Mouse (Mus musculus) MEL (cell line): ENCODE measurements around the gene Galnt9. TPM values are rescaled to one million over a fixed set of nuclear protein-coding genes. Genes with fewer than 3 reads are reported as not detected.

Source experiments
- DNase-seq: peaks from one replicate; pipeline ENCODE4 v3.0.0; 2011; ENCODE audit warnings: low read depth, low spot score
- H3K27ac ChIP-seq: 2 replicates; pipeline ENCODE4 v1.5.1; 2012; ENCODE audit warnings: low read depth, mild to moderate bottlenecking, control low read depth, low read length, moderate library complexity; ENCODE audit not compliant: control insufficient read depth
- H3K27me3 ChIP-seq, 2 experiments: fragments of 150-350 bp in 1 of 2; sonication (generic) in 1 of 2; 2 replicates each; pipeline ENCODE4 v1.6.1; 2012; ENCODE audit warnings: low read length in 2 of 2, mild to moderate bottlenecking in 2 of 2, improper control_type of control experiment in 1 of 2, moderate library complexity in 1 of 2; ENCODE audit not compliant: insufficient read depth in 2 of 2, control insufficient read depth in 1 of 2
- H3K36me3 ChIP-seq, 2 experiments: 2 replicates each; pipeline ENCODE4 v1.6.1; 2012 to 2014; ENCODE audit warnings: low read length in 2 of 2, improper control_type of control experiment in 1 of 2, inconsistent platforms in 1 of 2, mild to moderate bottlenecking in 1 of 2; ENCODE audit not compliant: insufficient read depth in 2 of 2, control insufficient read depth in 1 of 2
- H3K4me1 ChIP-seq, 2 experiments: fragments of 150-350 bp in 1 of 2; sonication (generic) in 1 of 2; 2 replicates each; pipeline ENCODE4 v1.6.1; 2012; ENCODE audit warnings: low read length in 2 of 2, improper control_type of control experiment in 1 of 2, mild to moderate bottlenecking in 1 of 2; ENCODE audit not compliant: insufficient read depth in 2 of 2, control insufficient read depth in 1 of 2
- H3K4me3 ChIP-seq, 2 experiments: fragments of 150-350 bp in 1 of 2; sonication (generic) in 1 of 2; 2 replicates each; pipeline ENCODE4 v1.5.1; 2012; ENCODE audit warnings: low read depth in 2 of 2, low read length in 2 of 2, mild to moderate bottlenecking in 2 of 2, moderate library complexity in 2 of 2, control low read depth in 1 of 2, improper control_type of control experiment in 1 of 2; ENCODE audit not compliant: control insufficient read depth in 1 of 2, insufficient read depth in 1 of 2
- H3K79me2 ChIP-seq: 2 replicates; pipeline ENCODE4 v1.6.1; 2012; ENCODE audit warnings: mild to moderate bottlenecking, low read length, moderate library complexity; ENCODE audit not compliant: control insufficient read depth, poor library complexity, insufficient read depth
- H3K9ac ChIP-seq: 2 replicates; pipeline ENCODE4 v1.6.1; 2012; ENCODE audit warnings: low read depth, mild to moderate bottlenecking, control low read depth, low read length, moderate library complexity; ENCODE audit not compliant: control insufficient read depth, poor library complexity, severe bottlenecking
- H3K9me3 ChIP-seq: fragments of 150-350 bp; sonication (generic); replicated peaks from 2 replicates; pipeline ENCODE4 v1.6.1; 2012; ENCODE audit warnings: mild to moderate bottlenecking, low read length, improper control_type of control experiment, moderate library complexity; ENCODE audit not compliant: insufficient read depth
- CHD2 ChIP-seq: IDR thresholded peaks from 2 replicates; pipeline ENCODE4 v1.6.1; 2011; ENCODE audit warnings: low read length, improper control_type of control experiment
- ELF1 ChIP-seq: IDR thresholded peaks from 2 replicates; pipeline ENCODE4 v1.6.1; 2014; ENCODE audit warnings: low read depth, mild to moderate bottlenecking, inconsistent platforms, low read length, improper control_type of control experiment, moderate library complexity
- EP300 ChIP-seq, 2 experiments: IDR thresholded peaks; 2 replicates each; pipeline ENCODE4 v1.6.1; 2011; ENCODE audit warnings: improper control_type of control experiment in 2 of 2, low read length in 2 of 2, low read depth in 1 of 2, mild to moderate bottlenecking in 1 of 2
- ETS1 ChIP-seq: IDR thresholded peaks from 2 replicates; pipeline ENCODE4 v1.6.1; 2012; ENCODE audit warnings: low read depth, mild to moderate bottlenecking, inconsistent platforms, low read length, improper control_type of control experiment, moderate library complexity
- GATA1 ChIP-seq: IDR thresholded peaks from 2 replicates; pipeline ENCODE4 v1.6.1; 2011; ENCODE audit warnings: low read depth, low read length, improper control_type of control experiment
- MAFK ChIP-seq: IDR thresholded peaks from 2 replicates; pipeline ENCODE4 v1.6.1; 2011; ENCODE audit warnings: low read depth, mild to moderate bottlenecking, low read length, improper control_type of control experiment, borderline replicate concordance
- MAX ChIP-seq: IDR thresholded peaks from 2 replicates; pipeline ENCODE4 v1.6.1; 2011; ENCODE audit warnings: low read length, improper control_type of control experiment
- MAZ ChIP-seq: IDR thresholded peaks from 2 replicates; pipeline ENCODE4 v1.6.1; 2012; ENCODE audit warnings: low read depth, mild to moderate bottlenecking, inconsistent platforms, low read length, improper control_type of control experiment
- MEF2A ChIP-seq: IDR thresholded peaks from 2 replicates; pipeline ENCODE4 v1.6.1; 2014; ENCODE audit warnings: low read depth, mild to moderate bottlenecking, inconsistent platforms, low read length, improper control_type of control experiment; ENCODE audit not compliant: poor library complexity, insufficient replicate concordance, severe bottlenecking; ENCODE audit errors: extremely low read depth
- NELFE ChIP-seq: IDR thresholded peaks from 2 replicates; pipeline ENCODE4 v1.6.1; 2011; ENCODE audit warnings: low read depth, low read length, improper control_type of control experiment
- NRF1 ChIP-seq: IDR thresholded peaks from 2 replicates; pipeline ENCODE4 v1.6.1; 2014; ENCODE audit warnings: low read depth, mild to moderate bottlenecking, inconsistent platforms, low read length, improper control_type of control experiment, moderate library complexity; ENCODE audit not compliant: poor library complexity, insufficient read depth, severe bottlenecking
- RAD21 ChIP-seq: IDR thresholded peaks from 2 replicates; pipeline ENCODE4 v1.6.1; 2011; ENCODE audit warnings: mild to moderate bottlenecking, low read depth, low read length, improper control_type of control experiment
- RCOR1 ChIP-seq: IDR thresholded peaks from 2 replicates; pipeline ENCODE4 v1.6.1; 2012; ENCODE audit warnings: low read depth, mild to moderate bottlenecking, inconsistent platforms, low read length, improper control_type of control experiment
- SMC3 ChIP-seq: IDR thresholded peaks from 2 replicates; pipeline ENCODE4 v1.6.1; 2011; ENCODE audit warnings: low read depth, low read length, improper control_type of control experiment
- ZC3H11A ChIP-seq: IDR thresholded peaks from 2 replicates; pipeline ENCODE4 v1.6.1; 2012; ENCODE audit warnings: low read depth, mild to moderate bottlenecking, inconsistent platforms, low read length, improper control_type of control experiment
- ZKSCAN1 ChIP-seq: IDR thresholded peaks from 2 replicates; pipeline ENCODE4 v1.6.1; 2012; ENCODE audit warnings: low read depth, mild to moderate bottlenecking, inconsistent platforms, low read length, improper control_type of control experiment, moderate library complexity
- ZMIZ1 ChIP-seq: IDR thresholded peaks from 2 replicates; pipeline ENCODE4 v1.6.1; 2012; ENCODE audit warnings: low read depth, mild to moderate bottlenecking, inconsistent platforms, low read length, improper control_type of control experiment, moderate library complexity
- polyA plus RNA-seq, 2 experiments: library from polyadenylated mRNA; stranded (reverse) in 1 of 2; unstranded in 1 of 2; fragments of >175 nt in 1 of 2; fragments of >200 nt in 1 of 2; gene quantifications; 2 replicates each; pipeline versions ENCODE4 v1.2.1 to v1.2.4; 2012; ENCODE audit warnings: low replicate concordance in 2 of 2, low read depth in 1 of 2; ENCODE audit not compliant: insufficient read length in 2 of 2, insufficient read depth in 1 of 2, missing spikeins in 1 of 2
- total RNA-seq: library from RNA; depleted of rRNA; stranded (reverse); fragments of 300-350 nt; gene quantifications from 2 replicates; pipeline ENCODE4 v1.2.3, GENCODE M21; 2012

Gene Galnt9
- total and polyA plus RNA-seq, 3 experiments, result 0.23 to 0.99 TPM; not detected in 1

GRCm38 (mm10) chr5:110498071-110498470 lies 46.1 kb upstream of the Galnt9 start:
- Histone ChIP-seq H3K4me3 (no peak overlapping the region), H3K9me3 (no peaks in the 10 kb centered on the region), H3K9ac (no peak overlapping the region), H3K27me3 (peaks cover 0 to 3% of the 10 kb centered on the region in 2 experiments; a peak in 1 of 4 replicates), H3K36me3 (no peaks in the 10 kb centered on the region), H3K79me2 (no peaks in the 10 kb centered on the region), H3K27ac (no peak overlapping the region), H3K4me1 (no peaks in the 10 kb centered on the region)
- no peak for DNase-seq
- TF ChIP-seq ZC3H11A, result no peak
- no peak for TF ChIP-seq MEF2A
- no peak for TF ChIP-seq ZMIZ1
- no peak for TF ChIP-seq EP300 (IDR thresholded peaks at IDR 0.05; ENCODE audit: low read depth in 1 of 2, low read length in 2 of 2)
- no peak for TF ChIP-seq MAZ
- TF ChIP-seq RCOR1, result no peak
- TF ChIP-seq ZKSCAN1, result no peak
- no peak for TF ChIP-seq CHD2
- TF ChIP-seq NELFE, result no peak
- no peak for TF ChIP-seq ETS1
- TF ChIP-seq GATA1, result no peak
- TF ChIP-seq RAD21, result no peak
- TF ChIP-seq SMC3, result no peak
- no peak for TF ChIP-seq NRF1
- no peak for TF ChIP-seq ELF1

DNA sequence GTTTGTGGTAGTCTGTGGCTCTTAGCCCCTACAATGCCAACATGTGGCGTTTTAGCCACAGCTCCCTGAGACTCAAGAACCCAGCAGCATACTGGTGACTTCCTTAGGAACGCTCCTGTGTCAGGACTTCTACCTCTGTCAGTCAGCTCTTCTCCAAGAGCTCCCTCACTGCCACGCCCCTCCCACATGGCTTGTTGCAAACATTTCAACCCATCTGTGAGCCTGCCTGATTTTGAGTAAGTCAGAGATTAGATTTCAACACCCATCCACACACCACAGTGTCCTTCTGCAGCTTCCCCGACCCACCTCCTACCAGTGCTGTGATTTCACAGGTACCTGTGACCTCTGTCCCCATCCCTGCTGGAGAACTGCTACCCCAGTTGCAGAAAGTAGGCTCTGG lies 43.9 kb upstream of the Galnt9 start:
- Histone ChIP-seq H3K36me3 (no peaks in the 10 kb centered on the region), H3K27ac (no peak overlapping the region), H3K79me2 (no peaks in the 10 kb centered on the region), H3K9me3 (no peaks in the 10 kb centered on the region), H3K4me1 (no peaks in the 10 kb centered on the region), H3K27me3 (peaks cover 0 to 5% of the 10 kb centered on the region in 2 experiments; a peak in 1 of 4 replicates), H3K4me3 (no peak overlapping the region), H3K9ac (no peak overlapping the region)
- TF ChIP-seq MAFK (no peak), MAX (no peak), NRF1 (no peak)
- DNase-seq, result no peak
